Mouse (Mus musculus): Measurements from ENCODE around the gene Lkaaear1.

Gene Lkaaear1

GRCm38 (mm10) chr2:181684713-181685112 is 13.5 kb downstream of the Lkaaear1 start:
- no peak for DNase-seq (ENCODE audit: low read depth, low spot score)

- DNase-seq (ENCODE audit: low read depth, low spot score), result no peak
Measured at GRCm38 (mm10) chr2:181683381-181683780, 14.9 kb downstream of the Lkaaear1 start.

- no peak for DNase-seq (ENCODE audit: low read depth, low spot score)
Measured at GRCm38 (mm10) chr2:181681978-181682377, 16.3 kb downstream of the Lkaaear1 start.

- peak; percentile 14 for DNase-seq (ENCODE audit: low read depth, low spot score)
Measured at GRCm38 (mm10) chr2:181680716-181681117, 17.5 kb downstream of the Lkaaear1 start.

- DNase-seq (ENCODE audit: low read depth, low spot score), result peak; percentile 73
Measured at GRCm38 (mm10) chr2:181679951-181680715, 18.1 kb downstream of the Lkaaear1 start, which contains the start of gene Tcea2. Gene Tcea2, plus strand, starts transcription at chr2:181680310.

- DNase-seq (ENCODE audit: low read depth, low spot score), result peak; percentile 94
Measured at GRCm38 (mm10) chr2:181678780-181679179, 19.5 kb downstream of the Lkaaear1 start.

- no peak for DNase-seq (ENCODE audit: low read depth, low spot score)
Measured at GRCm38 (mm10) chr2:181677755-181678098, 20.5 kb downstream of the Lkaaear1 start.

GRCm38 (mm10) chr2:181677096-181677754 is 21.0 kb downstream of the Lkaaear1 start:
- DNase-seq (ENCODE audit: low read depth, low spot score), result no peak

GRCm38 (mm10) chr2:181676424-181676823 is 21.8 kb downstream of the Lkaaear1 start:
- DNase-seq (ENCODE audit: low read depth, low spot score), result no peak

GRCm38 (mm10) chr2:181675454-181675853 is 22.8 kb downstream of the Lkaaear1 start:
- DNase-seq (ENCODE audit: low read depth, low spot score), result peak; percentile 27

- DNase-seq (ENCODE audit: low read depth, low spot score), result no peak
Measured at GRCm38 (mm10) chr2:181674934-181675333, 23.3 kb downstream of the Lkaaear1 start.

GRCm38 (mm10) chr2:181673501-181673900 is 24.7 kb downstream of the Lkaaear1 start:
- peak; percentile 28 for DNase-seq (ENCODE audit: low read depth, low spot score)

- DNase-seq (ENCODE audit: low read depth, low spot score), result no peak
Measured at GRCm38 (mm10) chr2:181671984-181672383, 26.3 kb downstream of the Lkaaear1 start.

- DNase-seq (ENCODE audit: low read depth, low spot score), result peak; percentile 20
Measured at GRCm38 (mm10) chr2:181671326-181671725, 26.9 kb downstream of the Lkaaear1 start, which contains the start of gene Sox18. Gene Sox18, minus strand, starts transcription at chr2:181671640.

- DNase-seq (ENCODE audit: low read depth, low spot score), result peak; percentile 21
Measured at GRCm38 (mm10) chr2:181670913-181671311, 27.3 kb downstream of the Lkaaear1 start.

GRCm38 (mm10) chr2:181670285-181670912 is 27.8 kb downstream of the Lkaaear1 start:
- peak; percentile 16 for DNase-seq (ENCODE audit: low read depth, low spot score)

GRCm38 (mm10) chr2:181663298-181663630 is 35.0 kb downstream of the Lkaaear1 start:
- no peak for DNase-seq (ENCODE audit: low read depth, low spot score)

GRCm38 (mm10) chr2:181662620-181663297 is 35.5 kb downstream of the Lkaaear1 start:
- no peak for DNase-seq (ENCODE audit: low read depth, low spot score)

GRCm38 (mm10) chr2:181659609-181660055 is 38.6 kb downstream of the Lkaaear1 start:
- DNase-seq (ENCODE audit: low read depth, low spot score), result peak; percentile 93

- DNase-seq (ENCODE audit: low read depth, low spot score), result peak; percentile 86
Measured at GRCm38 (mm10) chr2:181658930-181659555, 39.2 kb downstream of the Lkaaear1 start.

- no peak for DNase-seq (ENCODE audit: low read depth, low spot score)
Measured at GRCm38 (mm10) chr2:181658528-181658927, 39.7 kb downstream of the Lkaaear1 start.

Measured in ES-CJ7 (cell line).